Mouse (Mus musculus): ENCODE results near the gene Frmpd4. TPM values are rescaled to one million over a fixed set of nuclear protein-coding genes. Genes with fewer than 3 reads are reported as not detected.

The Frmpd4 gene
- polyA plus RNA-seq, 1 experiment from 2014 or later: 0.20 TPM

- H3K27ac ChIP-seq: no peak overlapping the region
These were observed 454.0 kb downstream of the Frmpd4 start for GRCm38 (mm10) chrX:168122806-168123588.

GRCm38 (mm10) chrX:168041589-168041988, 535.4 kb downstream of the Frmpd4 start:
- Histone ChIP-seq H3K4me3 (replicated peaks) (no peak overlapping the region), H3K4me2 (no peak overlapping the region), H3K36me3 (replicated peaks) (no peaks in the 10 kb centered on the region), H3K4me1 (no peaks in the 10 kb centered on the region), H3K27ac (no peak overlapping the region), H3K9ac (no peak overlapping the region), H3K27me3 (0 out of 2 replicates have a peak, but pooled peaks cover 16% of the 10 kb centered on the region), H3K9me3 (no peaks in the 10 kb centered on the region)
- ATAC-seq (ENCODE audit: low FRiP score): no peak

More at GRCm38 (mm10) chrX:168122806-168123588, 454.0 kb downstream of the Frmpd4 start:
- Histone ChIP-seq H3K4me3 (replicated peaks) (peak overlapping the region; percentile 48), H3K36me3 (replicated peaks) (no peaks in the 10 kb centered on the region), H3K4me2 (peak overlapping the region; percentile 67), H3K9ac (peak overlapping the region; percentile 42; the same call in 1 of the 2 replicates), H3K9me3 (no peaks in the 10 kb centered on the region), H3K4me1 (no peaks in the 10 kb centered on the region), H3K27me3 (peaks cover 59% of the 10 kb centered on the region)
- 18% methylated on average over 40 of the region's 42 CpGs for WGBS
- ATAC-seq (ENCODE audit: low FRiP score): peak; percentile 90

- Histone ChIP-seq H3K36me3 (replicated peaks) (no peaks in the 10 kb centered on the region), H3K9me3 (no peaks in the 10 kb centered on the region), H3K9ac (no peak overlapping the region), H3K27me3 (peaks cover 25% of the 10 kb centered on the region), H3K27ac (no peak overlapping the region), H3K4me3 (replicated peaks) (no peak overlapping the region), H3K4me2 (no peak overlapping the region), H3K4me1 (no peaks in the 10 kb centered on the region)
- no peak for ATAC-seq (ENCODE audit: low FRiP score)
- 80% methylated on average over 4 of the region's 4 CpGs for WGBS
These were observed 556.4 kb downstream of the Frmpd4 start for GRCm38 (mm10) chrX:168020574-168021145.

- no peaks in the 10 kb centered on the region for H3K9me3 ChIP-seq
- H3K4me1 ChIP-seq: no peaks in the 10 kb centered on the region
- no peak overlapping the region for H3K4me2 ChIP-seq
- no peak overlapping the region for H3K9ac ChIP-seq
- H3K27ac ChIP-seq: no peak overlapping the region
- no peak for ATAC-seq (ENCODE audit: low FRiP score)
- 75% methylated on average over 3 of the region's 3 CpGs for WGBS
- peaks cover 33% of the 10 kb centered on the region for H3K27me3 ChIP-seq
- H3K36me3 ChIP-seq (replicated peaks): no peaks in the 10 kb centered on the region
- H3K4me3 ChIP-seq (replicated peaks): no peak overlapping the region
These were observed 559.2 kb downstream of the Frmpd4 start for GRCm38 (mm10) chrX:168017792-168018191.

DNA sequence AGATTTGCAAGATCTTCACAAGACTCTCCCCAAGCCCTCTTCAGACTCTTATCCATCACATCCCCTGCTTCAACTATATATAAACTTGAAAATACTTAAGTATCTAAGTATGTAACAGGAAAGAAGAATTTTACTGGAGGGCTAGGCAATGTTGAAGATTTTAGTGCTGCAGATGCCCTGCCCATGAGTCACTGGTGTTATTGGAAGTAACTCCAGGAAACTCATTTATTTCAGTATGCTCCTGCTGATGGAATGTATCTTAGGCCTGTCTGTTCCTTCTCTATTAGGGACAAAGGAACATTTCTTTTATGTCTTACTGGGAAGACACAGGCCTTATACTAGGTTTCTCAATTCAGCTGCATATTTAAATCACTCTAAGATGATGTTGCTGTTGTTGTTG, 592.2 kb downstream of the Frmpd4 start:
- Histone ChIP-seq H3K27me3 (peaks cover 24% of the 10 kb centered on the region), H3K4me1 (no peaks in the 10 kb centered on the region), H3K9ac (no peak overlapping the region), H3K27ac (no peak overlapping the region), H3K36me3 (replicated peaks) (no peaks in the 10 kb centered on the region), H3K4me3 (replicated peaks) (no peak overlapping the region), H3K4me2 (no peak overlapping the region), H3K9me3 (no peaks in the 10 kb centered on the region)
- no peak for ATAC-seq (ENCODE audit: low FRiP score)

GRCm38 (mm10) chrX:167951207-167951606, 625.8 kb downstream of the Frmpd4 start:
- H3K4me2 ChIP-seq: no peak overlapping the region
- peaks cover 14% of the 10 kb centered on the region for H3K27me3 ChIP-seq
- H3K27ac ChIP-seq: no peak overlapping the region
- H3K4me3 ChIP-seq (replicated peaks): no peak overlapping the region
- H3K9ac ChIP-seq: no peak overlapping the region
- WGBS: 95% methylated on average over 2 of the region's 2 CpGs
- H3K9me3 ChIP-seq: no peaks in the 10 kb centered on the region
- no peaks in the 10 kb centered on the region for H3K4me1 ChIP-seq
- no peaks in the 10 kb centered on the region for H3K36me3 ChIP-seq (replicated peaks)
- no peak for ATAC-seq (ENCODE audit: low FRiP score)

GRCm38 (mm10) chrX:167909483-167909882, 667.5 kb downstream of the Frmpd4 start:
- no peaks in the 10 kb centered on the region for H3K9me3 ChIP-seq
- H3K4me3 ChIP-seq (replicated peaks): no peak overlapping the region
- ATAC-seq (ENCODE audit: low FRiP score): no peak
- no peaks in the 10 kb centered on the region for H3K4me1 ChIP-seq
- H3K27me3 ChIP-seq: peaks cover 15% of the 10 kb centered on the region
- H3K9ac ChIP-seq: no peak overlapping the region
- no peak overlapping the region for H3K4me2 ChIP-seq
- H3K27ac ChIP-seq: no peak overlapping the region
- H3K36me3 ChIP-seq (replicated peaks): no peaks in the 10 kb centered on the region

DNA sequence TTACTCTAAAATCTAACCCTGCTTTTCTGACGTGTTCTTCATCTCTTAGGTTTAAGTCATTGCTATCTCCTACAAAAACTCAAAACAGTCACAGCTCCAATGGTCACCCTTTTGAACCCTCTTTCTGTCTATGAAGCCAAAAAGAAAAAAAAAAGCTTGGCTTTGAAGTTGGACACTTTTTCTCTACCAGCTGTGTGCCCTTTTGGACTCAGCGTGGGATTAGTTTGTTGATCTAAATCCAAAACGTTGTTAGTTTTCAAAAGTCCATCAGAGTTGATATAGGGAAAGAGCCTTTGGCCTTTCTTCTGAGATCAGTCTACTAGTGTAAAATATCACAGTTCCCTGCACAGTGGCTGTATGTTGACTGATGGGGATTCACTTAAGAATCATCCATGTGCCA, 676.0 kb downstream of the Frmpd4 start:
- Histone ChIP-seq H3K9me3 (no peaks in the 10 kb centered on the region), H3K27ac (no peak overlapping the region), H3K4me2 (no peak overlapping the region), H3K36me3 (replicated peaks) (no peaks in the 10 kb centered on the region), H3K4me3 (replicated peaks) (no peak overlapping the region), H3K4me1 (no peaks in the 10 kb centered on the region), H3K27me3 (0 out of 2 replicates have a peak, but pooled peaks cover 9% of the 10 kb centered on the region), H3K9ac (no peak overlapping the region)
- WGBS: 77% methylated on average over 3 of the region's 3 CpGs
- no peak for ATAC-seq (ENCODE audit: low FRiP score)

GRCm38 (mm10) chrX:167854821-167855220, 722.2 kb downstream of the Frmpd4 start:
- H3K9me3 ChIP-seq: no peaks in the 10 kb centered on the region
- no peak overlapping the region for H3K9ac ChIP-seq
- WGBS: 60% methylated on average over 5 of the region's 5 CpGs
- H3K4me2 ChIP-seq: no peak overlapping the region
- ATAC-seq (ENCODE audit: low FRiP score): no peak
- no peak overlapping the region for H3K27ac ChIP-seq
- H3K4me1 ChIP-seq: no peaks in the 10 kb centered on the region
- H3K4me3 ChIP-seq (replicated peaks): no peak overlapping the region
- no peaks in the 10 kb centered on the region for H3K36me3 ChIP-seq (replicated peaks)
- peaks cover 32% of the 10 kb centered on the region for H3K27me3 ChIP-seq

DNA sequence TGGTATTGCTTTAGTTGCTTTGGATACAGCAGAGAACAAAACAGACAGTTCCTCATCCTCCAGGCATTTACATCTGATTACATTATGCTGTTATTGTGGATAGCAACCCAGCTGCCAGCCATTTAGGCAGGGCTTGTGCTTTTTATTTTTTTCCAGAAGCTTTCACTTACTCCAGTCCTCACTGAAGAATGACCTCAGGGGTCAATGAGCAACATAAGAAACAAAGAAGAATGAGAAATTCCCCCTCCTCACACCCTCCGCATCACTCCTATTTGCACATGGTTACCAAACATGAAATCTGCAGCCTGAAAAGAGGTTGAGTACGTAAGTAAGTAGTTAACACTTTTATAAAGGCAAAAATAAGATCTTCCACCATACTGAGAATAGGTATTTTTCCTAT, 744.5 kb downstream of the Frmpd4 start:
- H3K4me3 ChIP-seq (replicated peaks): no peak overlapping the region
- no peak overlapping the region for H3K4me2 ChIP-seq
- H3K27me3 ChIP-seq: peaks cover 11% of the 10 kb centered on the region
- H3K36me3 ChIP-seq (replicated peaks): no peaks in the 10 kb centered on the region
- no peaks in the 10 kb centered on the region for H3K9me3 ChIP-seq
- no peak overlapping the region for H3K27ac ChIP-seq
- ATAC-seq (ENCODE audit: low FRiP score): 0 out of 2 replicates have a peak, but pooled peaks have one; percentile 20
- 27% methylated on average over 2 of the region's 2 CpGs for WGBS
- H3K4me1 ChIP-seq: no peaks in the 10 kb centered on the region
- no peak overlapping the region for H3K9ac ChIP-seq

GRCm38 (mm10) chrX:167828456-167828855, 748.6 kb downstream of the Frmpd4 start:
- Histone ChIP-seq H3K9ac (no peak overlapping the region), H3K9me3 (no peaks in the 10 kb centered on the region), H3K36me3 (replicated peaks) (no peaks in the 10 kb centered on the region), H3K4me1 (no peaks in the 10 kb centered on the region), H3K27me3 (peaks cover 21% of the 10 kb centered on the region), H3K4me2 (no peak overlapping the region), H3K27ac (no peak overlapping the region), H3K4me3 (replicated peaks) (no peak overlapping the region)
- ATAC-seq (ENCODE audit: low FRiP score): no peak

- Histone ChIP-seq H3K9me3 (no peaks in the 10 kb centered on the region), H3K9ac (no peak overlapping the region), H3K27me3 (peaks cover 34% of the 10 kb centered on the region), H3K4me1 (no peaks in the 10 kb centered on the region), H3K4me2 (no peak overlapping the region), H3K27ac (no peak overlapping the region), H3K36me3 (replicated peaks) (no peaks in the 10 kb centered on the region), H3K4me3 (replicated peaks) (no peak overlapping the region)
- 45% methylated on average over 4 of the region's 4 CpGs for WGBS
- no peak for ATAC-seq (ENCODE audit: low FRiP score)
These were observed 759.7 kb downstream of the Frmpd4 start for GRCm38 (mm10) chrX:167817363-167817762.

DNA sequence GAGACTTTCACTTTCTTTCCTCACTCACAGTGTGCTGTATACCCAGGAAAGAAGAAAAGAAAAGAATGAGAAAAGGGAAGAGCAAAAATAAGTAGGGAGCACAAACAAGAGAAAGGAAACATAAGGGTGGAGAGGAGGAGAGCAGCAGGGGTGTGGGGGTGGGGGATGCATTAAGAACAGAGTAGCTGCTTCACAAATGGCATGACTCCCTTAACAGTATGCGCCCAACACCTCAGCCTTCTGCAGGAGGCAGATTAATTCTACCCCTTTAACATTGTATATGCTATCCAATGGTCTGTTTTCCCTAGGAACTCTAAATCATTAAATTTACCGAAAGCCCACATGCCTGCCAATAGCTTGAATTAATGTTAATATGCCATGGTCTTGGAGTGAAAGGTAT, 766.9 kb downstream of the Frmpd4 start:
- no peak overlapping the region for H3K4me3 ChIP-seq (replicated peaks)
- H3K4me1 ChIP-seq: no peaks in the 10 kb centered on the region
- 65% methylated on average over 2 of the region's 2 CpGs for WGBS
- no peaks in the 10 kb centered on the region for H3K36me3 ChIP-seq (replicated peaks)
- H3K9me3 ChIP-seq: no peaks in the 10 kb centered on the region
- no peak overlapping the region for H3K4me2 ChIP-seq
- peaks cover 48% of the 10 kb centered on the region for H3K27me3 ChIP-seq
- no peak for ATAC-seq (ENCODE audit: low FRiP score)
- no peak overlapping the region for H3K27ac ChIP-seq
- no peak overlapping the region for H3K9ac ChIP-seq
